Mouse (Mus musculus) layer of hippocampus, adult 2 months (tissue): Measurements from ENCODE around the gene Gsta3. TPM values are rescaled to one million over a fixed set of nuclear protein-coding genes. Genes with fewer than 3 reads are reported as not detected.
"Not testable (repeated sequence)": the region's sequence is repeated elsewhere in the genome, so short reads cannot be mapped to it uniquely, and the experiment has no call there.

Source experiments
- DNase-seq, 2 experiments: peaks; one replicate each; pipeline ENCODE4 v3.0.0; 2022; ENCODE audit warnings: low spot score in 2 of 2
- H3K27ac ChIP-seq: fragments of 200-600 bp; 2 replicates; pipeline ENCODE4 v1.8.1; 2022
- H3K4me3 ChIP-seq: fragments of 200-600 bp; 2 replicates; pipeline ENCODE4 v1.8.1; 2022; ENCODE audit warnings: mild to moderate bottlenecking
- CTCF ChIP-seq: fragments of 200-600 bp; conservative IDR thresholded peaks from 2 replicates; pipeline ENCODE4 v1.8.1; 2022; ENCODE audit warnings: antibody characterized with exemption, mild to moderate bottlenecking, moderate library complexity
- long read RNA-seq, 2 experiments: library from polyadenylated mRNA; stranded (forward); transcript quantifications; one replicate each; pipeline ENCODE4 v2.0.0; 2021; ENCODE audit warnings: borderline mapping rate in 2 of 2
- total RNA-seq, 2 experiments: library from RNA; stranded (reverse); gene quantifications; 2 replicates each; pipeline ENCODE4 v1.2.3; 2021

The Gsta3 gene
- total RNA-seq = 1 to 10 TPM; 1.1 to 1.4 TPM
- long read RNA-seq, experiment 1, partial matches to known transcripts = 0 of 1 reads
- long read RNA-seq, experiment 1, other reads (novel, unspliced or antisense) = 1 of 1 reads
- long read RNA-seq, experiment 2, partial matches to known transcripts = 0 of 1 reads
- long read RNA-seq, experiment 2, other reads (novel, unspliced or antisense) = 1 of 1 reads

DNA sequence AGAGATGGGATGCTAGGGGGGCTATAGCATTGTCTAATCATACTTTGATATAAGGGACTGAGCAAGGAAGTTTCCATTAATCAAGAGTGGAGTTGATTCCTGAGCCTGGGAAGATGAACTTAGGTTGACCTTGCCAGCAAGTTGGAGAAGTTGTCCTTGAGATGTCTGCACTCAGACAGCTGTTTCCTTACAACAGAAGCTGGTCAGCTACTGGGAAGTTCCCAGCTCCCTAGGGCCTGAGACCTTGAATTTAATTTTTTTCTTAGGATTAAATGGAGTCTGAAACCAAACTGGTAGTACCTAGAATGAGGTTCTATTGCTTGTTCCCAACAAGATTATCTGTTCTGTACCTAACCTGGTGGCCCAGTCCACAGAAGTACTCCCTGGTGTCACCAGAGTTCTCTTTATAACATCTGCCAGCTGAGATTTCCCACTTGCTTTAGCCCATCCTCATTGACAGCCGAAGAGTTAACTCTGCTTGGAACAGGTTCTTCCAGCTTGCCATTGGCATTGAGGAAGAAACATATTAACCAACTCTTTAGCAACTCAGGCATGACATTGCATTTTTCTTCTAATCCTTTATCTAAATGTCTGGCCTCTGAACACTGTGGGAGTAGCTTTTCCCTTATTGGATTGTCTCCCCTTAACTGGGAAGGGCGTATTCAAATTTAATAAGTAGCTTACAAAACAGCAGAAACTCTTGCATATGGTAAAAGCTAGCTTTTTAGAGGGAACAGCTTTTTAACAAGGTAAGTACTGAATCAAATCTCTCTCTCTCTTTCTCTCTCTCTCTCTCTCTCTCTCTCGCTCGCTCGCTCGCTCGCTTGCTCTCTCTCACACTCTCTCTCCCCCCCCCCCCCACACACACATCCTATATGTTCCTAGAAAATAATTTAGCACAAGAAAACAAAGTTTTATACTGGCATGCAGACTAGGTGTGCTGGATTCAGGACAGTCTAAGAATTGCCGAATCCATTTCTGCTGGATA is at the start of gene Gsta3:
TSS of gene Gsta3 (plus strand) at position 679 of the 988 bp plus-strand sequence.
- DNase-seq = no peak
- Histone ChIP-seq H3K27ac (no peak within 1 kb of the TSS), H3K4me3 (no peak within 1 kb of the TSS)
- TF ChIP-seq CTCF = no peak

DNA sequence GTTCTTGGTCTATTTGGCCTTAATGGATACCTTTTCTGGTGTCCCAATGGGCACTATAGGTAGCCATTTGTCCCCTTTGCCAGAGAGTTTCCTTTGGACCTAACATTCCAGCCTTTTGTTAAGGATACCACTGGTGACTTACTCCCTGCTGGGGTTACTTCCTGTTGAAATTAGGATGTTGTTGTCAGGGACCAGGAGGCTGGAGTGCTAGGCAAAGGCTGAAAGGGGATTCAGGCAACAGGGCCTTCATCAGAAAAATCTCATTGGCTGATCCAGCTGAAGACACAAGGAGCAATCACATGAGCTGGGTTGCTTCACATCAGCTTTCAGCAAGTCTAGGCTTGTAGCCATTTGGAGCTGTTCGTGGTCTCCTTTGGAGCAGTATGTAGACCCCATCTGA is 34.1 kb upstream of the Gsta3 start:
- Histone ChIP-seq H3K4me3 (no peak overlapping the region), H3K27ac (no peak overlapping the region)
- DNase-seq = no peak
- no peak for TF ChIP-seq CTCF

DNA sequence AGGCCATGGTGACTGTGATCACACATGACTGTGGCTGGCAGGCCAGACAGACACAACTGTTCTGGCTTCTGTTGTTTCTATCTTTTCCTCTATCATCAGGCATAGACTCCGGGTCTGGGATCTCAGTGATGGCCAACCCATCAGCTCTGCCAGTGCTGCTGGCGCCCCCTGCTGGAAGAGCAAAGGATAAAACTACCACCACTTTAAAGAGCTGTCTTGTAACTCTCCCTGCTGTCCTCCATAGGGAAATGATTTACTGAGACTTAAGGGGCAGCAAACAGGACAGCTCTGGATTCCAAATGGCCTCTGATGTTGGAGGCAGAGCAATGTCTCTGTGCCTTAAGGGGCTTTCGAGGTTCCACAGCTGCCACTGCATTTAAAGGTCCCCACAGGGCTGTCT is 26.9 kb upstream of the Gsta3 start:
- peak; percentile 60 for TF ChIP-seq CTCF
- not testable (repeated sequence) for H3K27ac ChIP-seq, DNase-seq, H3K4me3 ChIP-seq

DNA sequence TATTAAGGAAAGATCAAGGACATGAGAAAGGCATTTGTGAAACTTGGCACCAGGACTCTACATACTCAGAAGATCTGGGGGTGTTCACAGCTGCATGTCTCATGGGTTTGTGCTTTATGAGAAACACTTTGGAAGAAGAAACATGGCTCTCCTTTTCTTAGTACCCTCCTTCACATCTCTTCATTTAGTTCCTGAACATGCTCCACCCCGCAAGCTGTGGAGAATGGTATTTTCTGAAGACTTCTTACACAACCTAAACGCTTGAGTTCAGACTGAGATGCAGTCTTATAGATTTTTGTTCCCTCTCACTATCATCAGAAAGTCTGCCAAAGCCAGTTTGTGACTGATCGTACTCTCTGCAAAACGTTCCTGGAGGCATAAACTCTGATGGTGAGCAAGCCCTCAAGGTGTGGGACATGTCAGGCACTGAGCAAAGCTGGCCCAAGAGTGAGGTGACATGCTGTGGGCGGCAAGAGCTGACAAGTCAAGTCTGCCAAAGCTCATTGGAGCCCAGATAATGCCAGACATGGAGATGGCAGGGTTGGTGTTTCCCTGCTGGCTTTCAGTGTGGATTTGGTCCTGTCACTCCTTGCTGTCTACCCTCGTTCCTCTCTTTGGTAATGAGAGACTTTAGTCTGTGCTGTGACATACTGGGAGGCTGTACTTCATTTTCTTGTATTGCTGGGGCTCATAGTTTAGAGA is 26.2 kb upstream of the Gsta3 start:
- DNase-seq, H3K27ac ChIP-seq, H3K4me3 ChIP-seq: not testable (repeated sequence)

DNA sequence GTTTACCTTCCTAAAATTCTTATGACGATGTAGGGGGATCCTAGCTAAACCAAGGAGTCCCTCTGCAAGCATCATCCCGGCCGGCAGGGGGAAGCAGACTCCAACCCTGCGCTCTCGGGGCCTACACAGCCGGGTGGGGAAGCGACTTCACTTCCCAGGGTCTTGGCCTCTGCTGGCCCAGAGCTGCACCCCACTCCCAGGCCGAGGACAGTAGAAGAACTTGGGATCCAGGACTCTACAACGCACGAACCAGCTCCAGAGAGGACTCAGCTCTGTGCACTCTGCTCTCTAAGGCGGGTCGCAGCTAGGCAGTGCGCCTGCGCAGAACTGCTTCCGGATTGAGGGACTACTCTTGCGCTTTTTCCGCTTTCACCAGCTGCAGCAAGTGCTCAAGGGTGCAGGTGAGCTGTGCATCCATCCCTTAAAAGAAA is 21.9 kb upstream of the Gsta3 start, which contains the start of gene Tmem14a:
TSS of gene Tmem14a (plus strand) at position 87 of the 431 bp plus-strand sequence.
- Histone ChIP-seq H3K4me3 (peak within 1 kb of the TSS; percentile 91), H3K27ac (peak within 1 kb of the TSS; percentile 98)
- DNase-seq = peak; percentile 83 to 87
- peak; percentile 100 for TF ChIP-seq CTCF

DNA sequence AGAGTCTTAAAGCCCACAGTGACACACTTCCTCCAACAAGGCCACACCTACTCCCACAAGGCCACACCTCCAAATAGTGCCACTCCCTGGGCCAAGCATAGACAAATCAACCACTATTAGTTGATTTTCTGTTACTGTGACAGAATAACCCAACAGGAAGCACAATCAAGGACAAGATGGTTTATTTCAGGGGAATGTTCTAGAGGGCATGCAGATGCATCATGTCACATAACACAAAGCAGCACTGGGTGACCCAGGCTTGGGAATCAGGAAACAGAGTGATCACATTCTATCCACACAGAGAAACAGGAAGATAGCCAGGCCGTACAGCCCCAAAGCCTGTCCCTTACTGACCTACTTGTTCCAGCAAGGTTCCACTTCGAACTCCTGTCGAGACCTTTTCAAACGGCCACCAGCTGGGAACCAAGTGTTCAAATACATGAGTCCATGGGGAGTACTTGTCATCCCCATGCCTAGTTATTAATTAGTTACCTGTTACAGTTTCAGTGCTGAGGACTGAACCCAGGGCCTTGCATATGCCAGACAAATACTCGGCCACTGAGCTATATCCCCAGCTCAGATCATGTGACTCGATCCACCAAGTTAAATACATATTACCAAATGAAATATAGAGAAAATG is 12.5 kb upstream of the Gsta3 start:
- TF ChIP-seq CTCF = no peak
- no peak overlapping the region for H3K27ac ChIP-seq
- no peak overlapping the region for H3K4me3 ChIP-seq
- DNase-seq = no peak

DNA sequence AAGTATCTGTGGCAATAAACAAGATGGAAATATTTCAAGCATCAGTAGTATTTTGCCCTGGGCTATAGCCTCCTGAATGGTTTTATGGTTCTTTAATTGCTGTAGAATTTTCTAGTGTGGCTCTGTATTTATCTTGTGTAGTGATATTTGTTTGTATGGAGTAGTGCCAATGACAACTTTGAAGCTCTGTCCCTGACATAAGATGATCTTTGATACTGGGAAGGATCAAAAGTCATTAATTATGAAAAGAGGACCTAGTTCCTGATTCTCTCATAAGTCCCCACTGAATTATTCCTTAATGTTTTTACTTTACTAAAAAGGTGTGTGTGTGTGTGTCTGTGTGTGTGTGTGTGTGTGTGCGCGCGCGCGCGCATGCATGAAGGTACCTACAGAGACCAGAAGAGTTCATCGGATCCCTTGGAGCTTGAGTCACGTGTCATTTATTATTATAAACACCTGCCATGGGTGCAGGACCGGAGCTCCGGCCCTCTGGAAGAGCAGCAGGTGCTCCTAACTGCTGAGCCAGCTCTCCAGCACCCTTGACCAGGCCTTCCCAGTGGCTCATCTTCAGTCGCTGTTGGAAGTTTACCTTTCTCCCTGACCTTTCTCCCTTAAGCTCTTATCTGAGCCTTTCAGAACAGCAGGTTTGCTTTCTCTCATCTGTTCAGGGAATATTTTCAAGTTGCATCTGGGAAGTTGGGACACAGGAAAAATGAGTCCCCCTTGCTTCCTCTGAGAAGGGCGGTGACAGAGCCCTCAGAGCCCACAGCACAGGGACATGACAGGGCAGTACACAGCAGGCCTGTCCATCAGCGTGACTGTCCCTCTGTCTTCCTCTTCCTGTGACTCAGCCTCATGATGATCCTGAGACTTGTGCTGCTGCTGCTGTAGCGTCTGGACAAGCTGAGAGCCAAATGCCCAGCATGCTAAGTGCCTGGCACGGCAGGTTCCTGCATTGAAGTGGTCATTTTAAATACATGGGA is 11.4 kb upstream of the Gsta3 start:
- not testable (repeated sequence) for H3K27ac ChIP-seq, H3K4me3 ChIP-seq, DNase-seq

GRCm38 (mm10) chr1:21230376-21230775 is 10.0 kb upstream of the Gsta3 start:
- H3K4me3 ChIP-seq = no peak overlapping the region
- DNase-seq = no peak
- no peak for TF ChIP-seq CTCF
- no peak overlapping the region; the same call in 1 of the 2 replicates for H3K27ac ChIP-seq

- Histone ChIP-seq H3K27ac (peak overlapping the region; percentile 56; the same call in 1 of the 2 replicates), H3K4me3 (no peak overlapping the region)
- TF ChIP-seq CTCF = no peak
- DNase-seq = peak in 1 of 2 experiments; percentile 11
Measured at GRCm38 (mm10) chr1:21231744-21232464, 8.5 kb upstream of the Gsta3 start.

- no peak overlapping the region for H3K4me3 ChIP-seq
- DNase-seq = no peak
- TF ChIP-seq CTCF = no peak
- peak overlapping the region; percentile 56; the same call in 1 of the 2 replicates for H3K27ac ChIP-seq
Measured at GRCm38 (mm10) chr1:21232516-21232915, 7.9 kb upstream of the Gsta3 start.

GRCm38 (mm10) chr1:21235359-21235758 is 5.0 kb upstream of the Gsta3 start:
- Histone ChIP-seq H3K27ac (no peak overlapping the region), H3K4me3 (no peak overlapping the region)
- no peak for TF ChIP-seq CTCF
- DNase-seq = no peak
